Mouse (Mus musculus) thymus, postnatal 0 days (tissue): ENCODE data around the gene Mrln. TPM values are rescaled to one million over a fixed set of nuclear protein-coding genes. Genes with fewer than 3 reads are reported as not detected.

Experiments used
- DNase-seq: peaks from one replicate; pipeline ENCODE4 v3.0.0-alpha.2; 2015; ENCODE audit warnings: low spot score
- polyA plus RNA-seq: library from polyadenylated mRNA; unstranded; fragments of >200 nt; fragmentation: Nextera tagmentation; extraction: Ambion mirVana; gene quantifications from 2 replicates; pipeline ENCODE4 v1.2.1, GENCODE M21; 2015

The Mrln gene
- polyA plus RNA-seq, 1 experiment from 2014 or later, result 2.4 TPM

- DNase-seq, result no peak
Measured at GRCm38 (mm10) chr10:70254666-70255065, 50.2 kb downstream of the Mrln start.

GRCm38 (mm10) chr10:70255601-70256210 is 51.2 kb downstream of the Mrln start:
- no peak for DNase-seq

GRCm38 (mm10) chr10:70257029-70257428 is 52.6 kb downstream of the Mrln start:
- no peak for DNase-seq

- DNase-seq, result no peak
Measured at GRCm38 (mm10) chr10:70260904-70261303, 56.4 kb downstream of the Mrln start.

GRCm38 (mm10) chr10:70262051-70262450 is 57.6 kb downstream of the Mrln start:
- no peak for DNase-seq

GRCm38 (mm10) chr10:70263681-70264189 is 59.3 kb downstream of the Mrln start:
- DNase-seq, result no peak

GRCm38 (mm10) chr10:70264337-70265036 is 60.0 kb downstream of the Mrln start:
- DNase-seq, result no peak

GRCm38 (mm10) chr10:70266501-70266900 is 62.0 kb downstream of the Mrln start:
- DNase-seq, result no peak

GRCm38 (mm10) chr10:70268581-70269446 is 64.3 kb downstream of the Mrln start:
- no peak for DNase-seq

Other genes starting within 250 kb of the Mrln start
- gene Ccdc6, start 107.5 kb upstream of the Mrln start, polyA plus RNA-seq, result 14.7 and 16.4 TPM in 2 replicates
- 0.35 and 0.55 TPM in 2 replicates for gene Slc16a9, start 40.4 kb downstream of the Mrln start, polyA plus RNA-seq
- gene Fam13c, start 235.8 kb downstream of the Mrln start, polyA plus RNA-seq, result 3.2 and 3.4 TPM in 2 replicates